Mouse (Mus musculus) lung, postnatal 0 days (tissue): Measurements from ENCODE around the gene Zfp771.

Source experiments
- CTCF ChIP-seq: IDR thresholded peaks from 2 replicates; pipeline ENCODE4 v1.5.1; 2016; ENCODE audit warnings: antibody characterized with exemption, mild to moderate bottlenecking
- EP300 ChIP-seq: IDR thresholded peaks from 2 replicates; pipeline ENCODE4 v1.6.1; 2016; ENCODE audit warnings: antibody characterized with exemption, mild to moderate bottlenecking, control low read depth

DNA sequence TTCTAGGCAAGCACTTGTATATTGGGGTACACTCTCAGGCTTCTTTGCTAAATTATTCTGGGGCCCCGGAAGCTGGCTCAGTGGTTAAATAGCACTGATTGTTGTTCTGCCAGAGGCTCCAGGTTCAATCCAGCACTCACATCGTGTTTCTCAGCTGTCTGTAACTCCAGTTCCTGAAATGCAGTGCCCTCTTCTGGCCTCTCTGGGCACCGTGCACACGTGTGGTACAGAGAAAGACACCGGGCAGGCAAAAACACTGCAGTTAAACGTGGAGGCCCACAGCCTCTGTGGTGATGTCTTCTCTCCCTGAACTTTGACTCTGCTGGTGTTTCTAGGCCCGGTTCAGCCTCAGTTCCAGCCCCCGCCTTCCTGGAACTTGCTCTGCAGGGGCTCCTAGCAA lies 34.2 kb downstream of the Zfp771 start:
- peak; percentile 80 for TF ChIP-seq CTCF
- no peak for TF ChIP-seq EP300
